Mouse (Mus musculus): Measurements from ENCODE around the gene Tubgcp3. TPM values are rescaled to one million over a fixed set of nuclear protein-coding genes. Genes with fewer than 3 reads are reported as not detected.

Gene Tubgcp3
- polyA plus RNA-seq, 1 experiment from 2014 or later, result 20.9 TPM

DNA sequence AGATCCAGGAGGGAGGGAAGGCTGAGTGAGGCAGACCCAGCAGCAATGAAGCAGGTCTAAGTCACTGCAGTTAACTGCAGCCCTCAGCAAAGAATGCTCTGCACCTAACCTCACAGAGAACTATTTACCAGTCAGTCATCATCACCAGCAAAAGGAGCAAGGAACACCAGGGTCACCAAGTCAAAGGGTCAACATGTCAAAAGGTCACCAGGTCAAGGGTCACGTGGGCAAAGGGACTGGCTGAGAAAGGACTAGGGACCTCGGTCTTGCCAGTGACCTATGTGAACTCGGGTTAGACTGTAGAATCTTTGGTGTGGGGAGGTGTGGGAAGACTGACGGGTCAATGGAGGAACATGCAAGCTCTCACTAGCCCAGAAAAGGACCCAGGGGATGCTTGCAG lies 25.5 kb downstream of the Tubgcp3 start:
- Histone ChIP-seq H3K9me3 (ENCODE audit: low read length) (no peaks in the 10 kb centered on the region), H3K4me3 (ENCODE audit: low read depth, low read length) (no peak overlapping the region), H3K27me3 (replicated peaks; ENCODE audit: insufficient read depth, low read length) (no peaks in the 10 kb centered on the region), H3K27ac (ENCODE audit: low read length) (no peak overlapping the region), H3K9ac (replicated peaks; ENCODE audit: low read depth) (no peak overlapping the region), H3K4me2 (replicated peaks; ENCODE audit: low read depth, low read length) (no peak overlapping the region), H3K36me3 (ENCODE audit: insufficient read depth, low read length) (peaks cover 26% of the 10 kb centered on the region), H3K4me1 (ENCODE audit: insufficient read depth, low read depth, low read length) (no peaks in the 10 kb centered on the region)
- no peak for ATAC-seq
- DNase-seq (ENCODE audit: low spot score), result no peak
- WGBS, result 63% methylated on average over 4 of the region's 4 CpGs
- TF ChIP-seq CTCF (IDR thresholded peaks at IDR 0.05), result no peak
- TF ChIP-seq EP300 (IDR thresholded peaks at IDR 0.05), result no peak

DNA sequence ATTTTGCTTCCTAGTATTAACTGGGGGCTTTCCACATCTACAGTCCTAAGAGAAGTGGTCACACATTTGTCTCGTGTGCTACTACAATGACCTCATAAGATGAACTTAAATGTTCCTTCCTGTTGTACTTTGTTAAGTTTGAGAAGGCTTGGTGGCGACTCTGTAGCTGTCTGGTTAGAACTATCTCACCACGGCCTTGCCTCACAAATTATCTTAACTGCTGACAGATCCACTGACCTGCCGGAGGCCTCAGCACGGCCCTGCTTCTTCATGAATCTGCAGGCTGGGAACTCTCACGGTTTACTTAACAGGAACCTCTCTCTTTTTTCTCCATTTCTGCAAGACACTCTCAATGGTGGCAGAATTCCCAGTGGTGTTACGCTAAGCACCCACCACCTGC lies 27.2 kb downstream of the Tubgcp3 start:
- no peak overlapping the region for H3K9ac ChIP-seq (replicated peaks; ENCODE audit: low read depth)
- TF ChIP-seq EP300 (IDR thresholded peaks at IDR 0.05) (no peak), CTCF (IDR thresholded peaks at IDR 0.05) (peak; percentile 18; the same call in 1 of the 2 replicates)
- H3K9me3 ChIP-seq (ENCODE audit: low read length), result no peaks in the 10 kb centered on the region
- peaks cover 28% of the 10 kb centered on the region for H3K36me3 ChIP-seq (ENCODE audit: insufficient read depth, low read length)
- no peak overlapping the region for H3K4me3 ChIP-seq (ENCODE audit: low read depth, low read length)
- DNase-seq (ENCODE audit: low spot score), result no peak
- 79% methylated on average over 7 of the region's 7 CpGs for WGBS
- H3K4me1 ChIP-seq (ENCODE audit: insufficient read depth, low read depth, low read length), result no peaks in the 10 kb centered on the region
- ATAC-seq, result no peak
- no peaks in the 10 kb centered on the region for H3K27me3 ChIP-seq (replicated peaks; ENCODE audit: insufficient read depth, low read length)
- no peak overlapping the region for H3K27ac ChIP-seq (ENCODE audit: low read length)
- no peak overlapping the region for H3K4me2 ChIP-seq (replicated peaks; ENCODE audit: low read depth, low read length)

DNA sequence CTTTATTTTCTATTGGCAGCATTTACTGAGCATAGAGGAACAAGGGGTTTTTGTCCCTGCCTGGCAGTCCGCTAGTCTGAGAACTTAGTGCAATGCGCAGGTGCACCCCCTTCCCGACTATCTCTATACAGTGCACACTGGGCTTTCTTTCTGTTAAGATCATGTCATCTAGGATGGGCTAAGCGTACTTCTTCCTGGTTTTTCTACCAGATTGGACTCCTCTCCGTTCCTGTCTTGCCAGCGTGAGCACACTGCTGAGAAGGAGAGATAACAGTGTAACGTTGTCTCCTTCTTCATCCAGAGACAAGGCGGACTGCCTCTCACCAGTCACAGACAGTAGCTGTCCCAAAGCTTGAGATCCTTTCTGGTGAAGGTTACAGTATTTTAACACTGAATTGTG lies 27.7 kb downstream of the Tubgcp3 start:
- no peak overlapping the region for H3K4me2 ChIP-seq (replicated peaks; ENCODE audit: low read depth, low read length)
- no peak for TF ChIP-seq CTCF (IDR thresholded peaks at IDR 0.05)
- no peak for TF ChIP-seq EP300 (IDR thresholded peaks at IDR 0.05)
- H3K27ac ChIP-seq (ENCODE audit: low read length), result no peak overlapping the region
- H3K4me1 ChIP-seq (ENCODE audit: insufficient read depth, low read depth, low read length), result no peaks in the 10 kb centered on the region
- no peak overlapping the region for H3K4me3 ChIP-seq (ENCODE audit: low read depth, low read length)
- ATAC-seq, result no peak
- WGBS, result 87% methylated on average over 8 of the region's 8 CpGs
- H3K9ac ChIP-seq (replicated peaks; ENCODE audit: low read depth), result no peak overlapping the region
- no peaks in the 10 kb centered on the region for H3K9me3 ChIP-seq (ENCODE audit: low read length)
- H3K36me3 ChIP-seq (ENCODE audit: insufficient read depth, low read length), result peaks cover 24% of the 10 kb centered on the region
- no peaks in the 10 kb centered on the region for H3K27me3 ChIP-seq (replicated peaks; ENCODE audit: insufficient read depth, low read length)
- no peak for DNase-seq (ENCODE audit: low spot score)

DNA sequence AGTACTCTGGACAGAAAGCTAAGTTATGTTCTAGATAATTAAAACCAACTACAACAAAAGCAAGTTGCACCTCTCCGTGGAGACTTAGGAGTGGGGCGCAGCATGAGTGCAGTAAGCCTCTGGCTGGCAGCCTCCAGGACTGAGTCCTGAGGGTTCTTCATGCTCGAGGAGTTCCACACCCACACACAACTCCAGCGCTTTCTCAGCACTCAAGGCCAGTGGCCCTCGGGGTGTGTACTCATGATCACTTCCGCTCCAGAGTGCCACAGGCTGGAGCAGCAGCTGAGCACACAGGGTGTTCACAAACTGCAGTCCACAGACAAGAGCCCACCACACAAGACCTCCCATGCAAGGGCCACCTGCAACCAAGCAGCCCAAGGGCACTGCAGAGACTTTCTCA lies 30.5 kb downstream of the Tubgcp3 start:
- no peak overlapping the region for H3K27ac ChIP-seq (ENCODE audit: low read length)
- no peak overlapping the region for H3K9ac ChIP-seq (replicated peaks; ENCODE audit: low read depth)
- ATAC-seq (peak; percentile 96), DNase-seq (ENCODE audit: low spot score) (peak; percentile 77)
- peaks cover 25% of the 10 kb centered on the region; the same call in 1 of the 2 replicates for H3K36me3 ChIP-seq (ENCODE audit: insufficient read depth, low read length)
- TF ChIP-seq CTCF (IDR thresholded peaks at IDR 0.05), result no peak
- no peak for TF ChIP-seq EP300 (IDR thresholded peaks at IDR 0.05)
- H3K4me2 ChIP-seq (replicated peaks; ENCODE audit: low read depth, low read length), result no peak overlapping the region
- no peak overlapping the region for H3K4me3 ChIP-seq (ENCODE audit: low read depth, low read length)
- H3K27me3 ChIP-seq (replicated peaks; ENCODE audit: insufficient read depth, low read length), result no peaks in the 10 kb centered on the region
- no peaks in the 10 kb centered on the region for H3K9me3 ChIP-seq (ENCODE audit: low read length)
- WGBS, result 62% methylated on average over 6 of the region's 6 CpGs
- H3K4me1 ChIP-seq (ENCODE audit: insufficient read depth, low read depth, low read length), result no peaks in the 10 kb centered on the region

DNA sequence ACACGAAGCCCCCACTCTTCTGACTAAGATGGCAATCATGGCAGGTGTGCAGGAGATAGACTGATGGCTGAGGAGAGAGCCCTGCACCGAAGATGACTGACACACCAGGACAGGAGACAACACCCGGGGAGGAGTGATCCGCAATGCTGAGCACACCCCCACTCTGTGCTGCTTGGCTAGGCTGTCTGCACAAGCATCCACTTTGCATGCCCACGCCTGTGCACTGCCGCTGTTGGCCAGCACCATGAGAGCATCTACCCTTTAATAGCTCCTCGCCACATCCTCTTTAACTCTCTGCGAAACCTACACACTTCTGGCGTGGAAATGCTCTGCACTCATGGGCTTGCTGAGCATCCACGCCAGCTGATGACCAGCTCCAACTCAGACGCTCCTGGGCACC lies 33.6 kb downstream of the Tubgcp3 start:
- WGBS, result 88% methylated on average over 11 of the region's 11 CpGs
- TF ChIP-seq CTCF (IDR thresholded peaks at IDR 0.05), result no peak
- no peaks in the 10 kb centered on the region for H3K4me1 ChIP-seq (ENCODE audit: insufficient read depth, low read depth, low read length)
- no peaks in the 10 kb centered on the region for H3K27me3 ChIP-seq (replicated peaks; ENCODE audit: insufficient read depth, low read length)
- H3K36me3 ChIP-seq (ENCODE audit: insufficient read depth, low read length), result peaks cover 34% of the 10 kb centered on the region
- ATAC-seq (no peak), DNase-seq (ENCODE audit: low spot score) (no peak)
- H3K9me3 ChIP-seq (ENCODE audit: low read length), result no peaks in the 10 kb centered on the region
- H3K4me2 ChIP-seq (replicated peaks; ENCODE audit: low read depth, low read length), result no peak overlapping the region
- H3K27ac ChIP-seq (ENCODE audit: low read length), result no peak overlapping the region
- H3K4me3 ChIP-seq (ENCODE audit: low read depth, low read length), result no peak overlapping the region
- no peak overlapping the region for H3K9ac ChIP-seq (replicated peaks; ENCODE audit: low read depth)

DNA sequence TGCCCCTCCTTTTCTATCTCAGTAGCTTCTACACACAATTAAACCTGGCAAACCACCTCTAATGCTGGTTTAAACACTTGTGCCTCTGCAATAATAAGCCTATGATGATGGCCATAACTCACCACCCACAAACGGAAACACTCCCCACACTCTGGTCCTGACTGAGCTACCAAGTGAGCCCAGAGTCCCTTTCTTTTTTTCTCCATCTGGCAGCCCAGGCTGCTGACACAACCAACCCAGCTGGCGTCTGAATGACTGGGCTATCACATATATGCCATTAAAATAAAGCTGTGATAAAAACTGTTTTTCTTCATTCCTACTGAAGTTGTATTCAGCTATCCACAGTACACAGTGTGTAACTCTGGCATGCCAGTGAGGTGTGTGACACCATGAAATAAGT lies 36.7 kb downstream of the Tubgcp3 start:
- ATAC-seq (no peak), DNase-seq (ENCODE audit: low spot score) (no peak)
- Histone ChIP-seq H3K4me3 (ENCODE audit: low read depth, low read length) (no peak overlapping the region), H3K9me3 (ENCODE audit: low read length) (no peaks in the 10 kb centered on the region), H3K9ac (replicated peaks; ENCODE audit: low read depth) (no peak overlapping the region), H3K36me3 (ENCODE audit: insufficient read depth, low read length) (peaks cover 29% of the 10 kb centered on the region), H3K4me2 (replicated peaks; ENCODE audit: low read depth, low read length) (no peak overlapping the region), H3K27ac (ENCODE audit: low read length) (no peak overlapping the region), H3K27me3 (replicated peaks; ENCODE audit: insufficient read depth, low read length) (no peaks in the 10 kb centered on the region), H3K4me1 (ENCODE audit: insufficient read depth, low read depth, low read length) (no peaks in the 10 kb centered on the region)
- WGBS, result 85% methylated on average over 2 of the region's 2 CpGs
- TF ChIP-seq EP300 (IDR thresholded peaks at IDR 0.05) (no peak), CTCF (IDR thresholded peaks at IDR 0.05) (no peak)

DNA sequence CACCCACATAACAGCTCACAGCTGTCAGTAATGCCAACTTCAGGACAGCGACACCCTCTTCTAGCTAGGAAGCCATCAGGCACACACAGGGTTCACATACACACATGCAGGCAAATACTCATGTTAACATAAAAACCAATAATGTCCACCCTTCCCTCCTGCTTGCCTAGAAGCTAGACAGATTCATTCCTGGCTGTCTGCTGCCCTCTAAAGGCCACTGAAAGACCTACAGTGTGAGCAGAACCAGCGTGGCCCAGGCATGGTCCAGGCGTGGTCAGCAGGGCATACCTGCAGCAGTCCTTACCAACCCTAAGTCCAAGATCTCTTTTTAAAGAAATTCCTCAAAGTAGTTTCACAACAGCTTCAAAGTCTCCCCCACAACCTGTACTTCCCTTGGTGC lies 43.0 kb downstream of the Tubgcp3 start:
- Histone ChIP-seq H3K9me3 (ENCODE audit: low read length) (no peaks in the 10 kb centered on the region), H3K27me3 (replicated peaks; ENCODE audit: insufficient read depth, low read length) (no peaks in the 10 kb centered on the region), H3K36me3 (ENCODE audit: insufficient read depth, low read length) (peaks cover 17% of the 10 kb centered on the region; the same call in 1 of the 2 replicates), H3K27ac (ENCODE audit: low read length) (no peak overlapping the region), H3K9ac (replicated peaks; ENCODE audit: low read depth) (no peak overlapping the region), H3K4me3 (ENCODE audit: low read depth, low read length) (no peak overlapping the region), H3K4me1 (ENCODE audit: insufficient read depth, low read depth, low read length) (no peaks in the 10 kb centered on the region), H3K4me2 (replicated peaks; ENCODE audit: low read depth, low read length) (no peak overlapping the region)
- 34% methylated on average over 3 of the region's 3 CpGs for WGBS
- TF ChIP-seq EP300 (IDR thresholded peaks at IDR 0.05) (no peak), CTCF (IDR thresholded peaks at IDR 0.05) (peak; percentile 90)
- DNase-seq (ENCODE audit: low spot score) (peak; percentile 58), ATAC-seq (peak; percentile 69)

Data from lung, postnatal 0 days (tissue).